ENCODE assay signal across 8 mouse cellular contexts in genomic region chr9:118041646-118042045, GRCm38 (mm10). TPM values are rescaled to one million over a fixed set of nuclear protein-coding genes. Genes with fewer than 3 reads are reported as not detected.
DNase-seq lines count a peak whose midpoint lies in the region; ATAC-seq and TF ChIP-seq lines count a peak whose summit lies in the region.

No protein-coding gene starts in this region.

- no peak for TF ChIP-seq CTCF in thymus, adult 2 months (IDR thresholded peaks at IDR 0.05; ENCODE audit: borderline replicate concordance, control insufficient read depth, extremely low read depth, insufficient read depth, low read length, poor library complexity)

- 15% methylated on average over 5 of the region's 5 CpGs for WGBS in lung, embryonic 16.5 days
- 20% methylated on average over 5 of the region's 5 CpGs for WGBS in embryonic facial prominence, embryonic 15.5 days
- WGBS in limb, embryonic 11.5 days, result 29% methylated on average over 5 of the region's 5 CpGs
- WGBS in thymus, adult 2 months, result 28% methylated on average over 5 of the region's 5 CpGs

- peak overlapping the region; percentile 63 for H3K4me2 ChIP-seq in lung, embryonic 16.5 days (ENCODE audit: low read depth, low read length)
- H3K4me2 ChIP-seq in embryonic facial prominence, embryonic 15.5 days (replicated peaks), result peak overlapping the region; percentile 72
- H3K4me2 ChIP-seq in limb, embryonic 11.5 days (ENCODE audit: low read depth, severe bottlenecking), result peak overlapping the region; percentile 61

- H3K36me3 ChIP-seq in lung, embryonic 16.5 days (ENCODE audit: control insufficient read depth, insufficient read depth, low read length), result no peaks in the 10 kb centered on the region
- H3K36me3 ChIP-seq in embryonic facial prominence, embryonic 15.5 days, result no peaks in the 10 kb centered on the region
- no peaks in the 10 kb centered on the region for H3K36me3 ChIP-seq in limb, embryonic 11.5 days (ENCODE audit: control insufficient read depth, insufficient read depth, low read length)
- no peaks in the 10 kb centered on the region for H3K36me3 ChIP-seq in splenic B cell, adult 2 months (ENCODE audit: control insufficient read depth, insufficient read depth, low read length, poor library complexity, severe bottlenecking)
- no peaks in the 10 kb centered on the region for H3K36me3 ChIP-seq in thymus, adult 2 months (ENCODE audit: control insufficient read depth, insufficient read depth, low read length)

- H3K4me3 ChIP-seq in lung, embryonic 16.5 days (ENCODE audit: low read length), result peak overlapping the region; percentile 65
- H3K4me3 ChIP-seq in embryonic facial prominence, embryonic 15.5 days (replicated peaks), result peak overlapping the region; percentile 90
- peak overlapping the region; percentile 78; the same call in 1 of the 2 replicates for H3K4me3 ChIP-seq in limb, embryonic 11.5 days (ENCODE audit: low read depth, low read length)
- H3K4me3 ChIP-seq in thymus, adult 2 months (ENCODE audit: control insufficient read depth, insufficient read depth, low read length), result no peak overlapping the region

- H3K27me3 ChIP-seq in lung, embryonic 16.5 days (ENCODE audit: control insufficient read depth, insufficient read depth, low read depth, low read length), result no peaks in the 10 kb centered on the region
- H3K27me3 ChIP-seq in embryonic facial prominence, embryonic 15.5 days, result no peaks in the 10 kb centered on the region
- no peaks in the 10 kb centered on the region for H3K27me3 ChIP-seq in limb, embryonic 11.5 days (ENCODE audit: control insufficient read depth, insufficient read depth, low read length)
- no peaks in the 10 kb centered on the region for H3K27me3 ChIP-seq in splenic B cell, adult 2 months (ENCODE audit: control insufficient read depth, insufficient read depth, low read length, poor library complexity, severe bottlenecking)
- no peaks in the 10 kb centered on the region for H3K27me3 ChIP-seq in thymus, adult 2 months (ENCODE audit: control insufficient read depth, insufficient read depth, low read length)

- no peak for ATAC-seq in lung, embryonic 16.5 days (ENCODE audit: low read depth)
- ATAC-seq in embryonic facial prominence, embryonic 15.5 days (ENCODE audit: insufficient number of reproducible peaks, low FRiP score, low TSS enrichment, low read depth), result no peak
- ATAC-seq in limb, embryonic 11.5 days (ENCODE audit: insufficient number of reproducible peaks, low FRiP score, low TSS enrichment, low read depth), result no peak
- no peak for ATAC-seq in activated CD4-positive, CD25-positive, alpha-beta regulatory T cell, adult 4 months

- DNase-seq in lung, postnatal 14 days, result no peak
- no peak for DNase-seq in limb, embryonic 11.5 days (ENCODE audit: low spot score)
- peak; percentile 20 for DNase-seq in splenic B cell, adult 2 months (ENCODE audit: low read depth, low spot score)
- no peak for DNase-seq in kidney, postnatal 25 days
- no peak for DNase-seq in thymus, adult 2 months

- peak overlapping the region; percentile 78 for H3K9ac ChIP-seq in lung, embryonic 16.5 days (ENCODE audit: low read length)
- H3K9ac ChIP-seq in embryonic facial prominence, embryonic 15.5 days, result peak overlapping the region; percentile 84; the same call in 1 of the 2 replicates
- H3K9ac ChIP-seq in limb, embryonic 11.5 days (ENCODE audit: low read length), result no peak overlapping the region

- peaks cover 10% of the 10 kb centered on the region for H3K4me1 ChIP-seq in lung, embryonic 16.5 days (replicated peaks; ENCODE audit: control insufficient read depth, insufficient read depth, low read length)
- H3K4me1 ChIP-seq in embryonic facial prominence, embryonic 15.5 days, result peaks cover 19% of the 10 kb centered on the region; the same call in 1 of the 2 replicates
- H3K4me1 ChIP-seq in limb, embryonic 11.5 days (ENCODE audit: control insufficient read depth, insufficient read depth, low read length), result no peaks in the 10 kb centered on the region
- peaks cover 6% of the 10 kb centered on the region for H3K4me1 ChIP-seq in thymus, adult 2 months (replicated peaks; ENCODE audit: control insufficient read depth, insufficient read depth, low read length)

- TF ChIP-seq POLR2A in thymus, adult 2 months (IDR thresholded peaks at IDR 0.05; ENCODE audit: control insufficient read depth, extremely low read depth, insufficient read depth, low read length, poor library complexity), result no peak

- H3K9me3 ChIP-seq in lung, embryonic 16.5 days (ENCODE audit: control insufficient read depth, low read length), result no peaks in the 10 kb centered on the region
- H3K9me3 ChIP-seq in embryonic facial prominence, embryonic 15.5 days (replicated peaks), result no peaks in the 10 kb centered on the region
- no peaks in the 10 kb centered on the region for H3K9me3 ChIP-seq in limb, embryonic 11.5 days (ENCODE audit: control insufficient read depth, low read length)

- no peak overlapping the region for H3K27ac ChIP-seq in lung, embryonic 16.5 days (ENCODE audit: low read length)
- H3K27ac ChIP-seq in embryonic facial prominence, embryonic 15.5 days (replicated peaks), result no peak overlapping the region
- no peak overlapping the region for H3K27ac ChIP-seq in limb, embryonic 11.5 days (replicated peaks; ENCODE audit: low read depth, low read length)
- no peak overlapping the region for H3K27ac ChIP-seq in thymus, adult 2 months (ENCODE audit: control insufficient read depth, insufficient read depth, low read length)

RNA-seq across cellular contexts. Expression of gene Azi2, which starts 1.3 kb away (rescaled TPM):
- 73.5 and 75.4 TPM in 2 replicates for polyA plus RNA-seq in lung, embryonic 16.5 days (2015; fragmentation: Nextera tagmentation; extraction: Ambion mirVana)
- polyA plus RNA-seq in embryonic facial prominence, embryonic 15.5 days (2015; fragmentation: Nextera tagmentation; extraction: Ambion mirVana), result 73.1 and 76.5 TPM in 2 replicates
- 67.7 and 71.0 TPM in 2 replicates for polyA plus RNA-seq in limb, embryonic 11.5 days (2014; fragmentation: Nextera tagmentation; extraction: Ambion mirVana)
- 10 to 100 TPM; 49.8 to 60.9 TPM for polyA plus RNA-seq in activated CD4-positive, CD25-positive, alpha-beta regulatory T cell, adult 4 months (2017; shearing (Covaris generic))
- 32.0 and 35.1 TPM in 2 replicates for polyA plus RNA-seq in thymus, adult 2 months (2012; rRNA removed)
